Mouse (Mus musculus) lung, postnatal 4 days (tissue): Measurements from ENCODE around the gene Slit3.

Experiments
- DNase-seq, 2 experiments: peaks; one replicate each; pipeline ENCODE4 v3.0.0; 2021

Slit3 gene

GRCm38 (mm10) chr11:35662945-35663344 is 541.9 kb downstream of the Slit3 start:
- DNase-seq = no peak

GRCm38 (mm10) chr11:35663661-35664060 is 542.6 kb downstream of the Slit3 start:
- DNase-seq = no peak

- DNase-seq = no peak
Measured at GRCm38 (mm10) chr11:35664991-35665390, 544.0 kb downstream of the Slit3 start.

GRCm38 (mm10) chr11:35667428-35667827 is 546.4 kb downstream of the Slit3 start:
- peak; percentile 32 to 45 for DNase-seq

GRCm38 (mm10) chr11:35668138-35668537 is 547.1 kb downstream of the Slit3 start:
- DNase-seq = no peak

GRCm38 (mm10) chr11:35668750-35669149 is 547.7 kb downstream of the Slit3 start:
- DNase-seq = no peak

- DNase-seq = no peak
Measured at GRCm38 (mm10) chr11:35669536-35669935, 548.5 kb downstream of the Slit3 start.

- DNase-seq = no peak
Measured at GRCm38 (mm10) chr11:35670181-35670580, 549.2 kb downstream of the Slit3 start.

GRCm38 (mm10) chr11:35670746-35671145 is 549.7 kb downstream of the Slit3 start:
- DNase-seq = no peak

- DNase-seq = no peak
Measured at GRCm38 (mm10) chr11:35673050-35673449, 552.0 kb downstream of the Slit3 start.

- DNase-seq = no peak
Measured at GRCm38 (mm10) chr11:35674242-35674641, 553.2 kb downstream of the Slit3 start.

GRCm38 (mm10) chr11:35676744-35677143 is 555.7 kb downstream of the Slit3 start:
- no peak for DNase-seq

- no peak for DNase-seq
Measured at GRCm38 (mm10) chr11:35679976-35680375, 559.0 kb downstream of the Slit3 start.

- peak; percentile 17 to 41 for DNase-seq
Measured at GRCm38 (mm10) chr11:35687316-35687715, 566.3 kb downstream of the Slit3 start.

GRCm38 (mm10) chr11:35690515-35691281 is 569.7 kb downstream of the Slit3 start:
- no peak for DNase-seq

GRCm38 (mm10) chr11:35693136-35693535 is 572.1 kb downstream of the Slit3 start:
- DNase-seq = peak in 1 of 2 experiments; percentile 62

- DNase-seq = no peak
Measured at GRCm38 (mm10) chr11:35693625-35694024, 572.6 kb downstream of the Slit3 start.

GRCm38 (mm10) chr11:35697476-35697875 is 576.5 kb downstream of the Slit3 start:
- DNase-seq = no peak

- no peak for DNase-seq
Measured at GRCm38 (mm10) chr11:35698901-35699300, 577.9 kb downstream of the Slit3 start.

- no peak for DNase-seq
Measured at GRCm38 (mm10) chr11:35703471-35703870, 582.4 kb downstream of the Slit3 start.

GRCm38 (mm10) chr11:35704381-35704780 is 583.4 kb downstream of the Slit3 start:
- no peak for DNase-seq

GRCm38 (mm10) chr11:35704927-35705326 is 583.9 kb downstream of the Slit3 start:
- no peak for DNase-seq

- no peak for DNase-seq
Measured at GRCm38 (mm10) chr11:35707431-35707830, 586.4 kb downstream of the Slit3 start.

- DNase-seq = no peak
Measured at GRCm38 (mm10) chr11:35711314-35711713, 590.3 kb downstream of the Slit3 start.

- DNase-seq = no peak
Measured at GRCm38 (mm10) chr11:35718881-35719280, 597.9 kb downstream of the Slit3 start.
